Mouse (Mus musculus) megakaryocyte, embryonic 14.5 days (primary cell): Measurements from ENCODE around the gene Pax1.

ENCODE experiments used
- FLI1 ChIP-seq: IDR thresholded peaks from 2 replicates; pipeline ENCODE4 v1.6.1; 2012; ENCODE audit warnings: low read length, inconsistent platforms, mixed read lengths
- GATA1 ChIP-seq: IDR thresholded peaks from 3 replicates; pipeline ENCODE4 v1.6.1; 2012; ENCODE audit warnings: mixed read lengths, low read length, inconsistent platforms, borderline replicate concordance

DNA sequence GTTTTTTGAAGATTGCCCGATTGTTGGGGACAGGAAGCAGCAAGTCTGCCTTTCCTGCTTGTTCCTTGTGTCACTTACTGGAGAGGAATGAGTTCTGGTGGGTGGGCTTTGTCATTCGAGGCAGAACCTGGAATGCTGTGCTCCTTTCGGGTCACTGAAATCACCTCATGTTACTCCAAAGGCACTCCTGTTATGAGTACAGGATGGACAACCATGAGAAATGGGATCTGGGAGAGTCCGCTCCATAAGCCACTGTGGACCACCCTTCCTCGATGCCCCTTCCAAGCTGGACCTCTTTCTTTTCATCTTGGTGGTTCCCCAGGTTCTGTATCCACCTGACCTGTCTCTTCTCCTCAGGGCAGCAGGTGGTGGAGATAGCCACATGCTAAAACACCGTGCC, 2.5 kb downstream of the Pax1 start:
- TF ChIP-seq GATA1 (no peak), FLI1 (no peak)
